Mouse (Mus musculus): ENCODE measurements around the gene Sptbn4. TPM values are rescaled to one million over a fixed set of nuclear protein-coding genes. Genes with fewer than 3 reads are reported as not detected.

The Sptbn4 gene
- polyA plus RNA-seq, 1 experiment from 2014 or later = 0.51 TPM

DNA sequence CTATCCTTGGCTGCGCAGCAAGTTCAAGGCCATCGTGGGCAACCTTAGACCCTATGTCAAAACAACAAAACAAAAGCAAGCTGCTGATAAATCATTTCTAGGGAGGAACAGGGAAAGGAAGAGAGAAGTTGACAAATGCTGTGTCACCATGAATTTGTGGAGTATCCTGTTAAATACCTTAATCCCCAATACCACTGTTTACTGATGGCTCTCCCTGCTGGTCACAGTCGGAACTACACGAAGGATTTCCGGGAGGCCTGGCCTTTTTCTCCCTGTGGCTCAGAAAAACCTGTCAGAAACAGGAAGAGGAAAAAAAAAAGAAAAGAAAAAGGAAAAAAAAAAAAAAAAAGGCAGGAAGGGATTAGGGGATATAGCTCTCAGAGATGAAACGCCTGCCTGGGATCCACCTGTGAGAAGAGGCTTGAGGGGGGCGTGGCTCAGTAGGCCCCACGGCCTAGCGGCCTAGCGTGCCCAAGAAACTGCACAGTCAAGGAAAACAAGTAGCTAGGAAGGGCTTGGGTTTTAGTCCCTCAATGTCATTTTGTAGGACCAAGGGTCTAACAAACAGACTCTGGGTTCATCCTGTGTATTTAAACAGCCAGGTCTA is 1.9 kb upstream of the Sptbn4 start:
- WGBS = 57% methylated on average over 10 of the region's 10 CpGs
- no peaks in the 10 kb centered on the region for H3K9me3 ChIP-seq (ENCODE audit: low read depth, low read length)
- H3K4me1 ChIP-seq (ENCODE audit: insufficient read depth) = peaks cover 5% of the 10 kb centered on the region; the same call in 1 of the 2 replicates
- H3K27me3 ChIP-seq (ENCODE audit: insufficient read depth, low read length) = peaks cover 19% of the 10 kb centered on the region
- DNase-seq (peak; percentile 79), ATAC-seq (ENCODE audit: insufficient read depth) (no peak)
- peak; percentile 71 for TF ChIP-seq CTCF (IDR thresholded peaks at IDR 0.05; ENCODE audit: low read depth)
- H3K4me3 ChIP-seq (ENCODE audit: low read depth, low read length) = peak overlapping the region; percentile 58; the same call in 1 of the 2 replicates
- no peaks in the 10 kb centered on the region for H3K36me3 ChIP-seq (ENCODE audit: insufficient read depth)
- H3K4me2 ChIP-seq = peak overlapping the region; percentile 93
- no peak overlapping the region; the same call in 1 of the 2 replicates for H3K27ac ChIP-seq (ENCODE audit: low read depth)
- H3K9ac ChIP-seq = no peak overlapping the region; the same call in 1 of the 2 replicates

DNA sequence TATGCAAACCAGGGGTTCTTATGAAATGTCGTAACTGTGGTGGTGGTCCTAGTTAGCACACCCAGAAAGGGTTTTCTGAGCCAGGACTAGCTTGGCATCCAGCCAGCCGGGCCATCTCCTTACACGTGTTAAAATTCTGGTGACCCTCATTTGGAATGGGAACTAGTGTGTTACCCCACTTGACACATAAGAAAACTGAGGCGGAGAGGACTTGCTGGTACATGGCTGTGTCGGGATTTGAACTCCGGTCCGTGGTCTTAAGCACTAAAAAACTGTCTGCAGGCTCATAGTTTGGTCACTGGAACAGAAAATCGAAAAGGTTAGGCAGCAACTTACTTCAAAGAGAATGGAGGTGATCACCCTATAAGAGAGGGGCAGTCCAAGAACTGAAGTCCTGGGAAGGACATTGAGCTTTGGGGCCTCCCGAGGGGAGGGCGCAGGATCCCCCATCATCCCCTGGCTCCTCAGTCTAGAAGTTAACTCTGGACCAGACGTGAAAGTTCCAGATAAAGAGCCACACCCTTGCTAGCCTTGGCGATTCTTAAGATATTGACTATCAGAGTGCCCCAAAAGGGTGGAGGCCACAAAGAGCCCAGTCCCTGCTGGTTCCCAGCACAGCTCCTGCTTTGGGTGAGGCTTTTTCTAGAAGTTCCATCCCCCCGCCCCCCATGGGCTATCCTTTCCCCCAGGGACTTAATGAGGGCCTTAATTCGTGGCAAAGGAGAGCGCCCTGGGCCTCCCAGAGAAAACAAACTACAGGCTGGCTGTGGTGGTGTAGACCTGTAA is 1.1 kb upstream of the Sptbn4 start:
- H3K4me1 ChIP-seq (ENCODE audit: insufficient read depth) = peaks cover 5% of the 10 kb centered on the region; the same call in 1 of the 2 replicates
- DNase-seq = peak; percentile 49
- H3K36me3 ChIP-seq (ENCODE audit: insufficient read depth) = no peaks in the 10 kb centered on the region
- no peak for TF ChIP-seq CTCF (IDR thresholded peaks at IDR 0.05; ENCODE audit: low read depth)
- H3K27me3 ChIP-seq (ENCODE audit: insufficient read depth, low read length) = peaks cover 20% of the 10 kb centered on the region
- 52% methylated on average over 15 of the region's 15 CpGs for WGBS
- peak overlapping the region; percentile 58 for H3K4me3 ChIP-seq (ENCODE audit: low read depth, low read length)
- peak overlapping the region; percentile 69 for H3K9ac ChIP-seq
- H3K4me2 ChIP-seq = peak overlapping the region; percentile 93
- ATAC-seq (ENCODE audit: insufficient read depth) = no peak
- H3K27ac ChIP-seq (ENCODE audit: low read depth) = peak overlapping the region; percentile 36; the same call in 1 of the 2 replicates
- no peaks in the 10 kb centered on the region for H3K9me3 ChIP-seq (ENCODE audit: low read depth, low read length)

DNA sequence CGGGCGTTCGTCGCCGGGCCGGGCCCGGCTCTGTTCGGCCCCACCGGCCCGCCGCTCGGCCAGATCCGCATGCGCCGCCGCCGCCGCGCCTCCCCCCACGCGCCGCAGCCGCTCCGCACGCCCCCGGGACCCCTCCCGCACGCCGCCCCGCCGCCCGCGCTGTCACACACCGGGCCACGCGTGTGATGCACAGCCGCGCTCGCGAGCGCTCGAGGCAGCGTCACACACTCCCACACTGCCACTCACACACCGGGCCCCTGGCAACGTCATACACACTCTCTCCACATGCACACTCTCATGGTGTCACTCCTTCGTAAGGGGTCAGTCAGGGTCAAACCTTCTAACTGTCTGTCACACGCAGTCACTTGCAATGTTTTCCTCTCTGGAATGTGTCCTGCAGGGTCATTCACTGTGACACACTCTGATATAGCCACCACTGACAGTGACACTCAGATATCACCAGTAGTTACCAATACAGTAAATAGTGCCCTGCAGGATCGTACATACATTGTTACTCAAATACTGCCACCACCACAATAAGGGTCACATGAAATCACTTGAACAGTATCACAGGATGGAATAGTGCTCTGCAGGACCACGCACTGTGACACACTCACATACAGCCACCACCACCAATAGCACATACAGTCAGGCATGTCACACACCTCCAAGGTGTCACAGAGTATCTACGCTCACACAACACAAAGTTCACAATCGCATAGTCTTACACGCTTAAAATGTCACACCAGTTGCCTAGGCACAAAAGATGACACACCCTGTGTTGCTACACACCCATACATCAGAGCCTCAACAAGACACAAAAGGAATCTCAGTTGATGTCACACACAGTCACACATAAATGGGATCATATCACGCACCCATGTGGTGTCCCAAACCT is 716 bp downstream of the Sptbn4 start:
- Histone ChIP-seq H3K4me3 (ENCODE audit: low read depth, low read length) (peak overlapping the region; percentile 58), H3K4me2 (peak overlapping the region; percentile 93), H3K27me3 (ENCODE audit: insufficient read depth, low read length) (peaks cover 20% of the 10 kb centered on the region), H3K9ac (peak overlapping the region; percentile 65), H3K9me3 (ENCODE audit: low read depth, low read length) (no peaks in the 10 kb centered on the region), H3K27ac (ENCODE audit: low read depth) (no peak overlapping the region), H3K36me3 (ENCODE audit: insufficient read depth) (no peaks in the 10 kb centered on the region), H3K4me1 (ENCODE audit: insufficient read depth) (peaks cover 5% of the 10 kb centered on the region; the same call in 1 of the 2 replicates)
- DNase-seq (peak; percentile 34), ATAC-seq (ENCODE audit: insufficient read depth) (peak; percentile 5)
- TF ChIP-seq CTCF (IDR thresholded peaks at IDR 0.05; ENCODE audit: low read depth) = no peak
- 7% methylated on average over 53 of the region's 53 CpGs for WGBS

DNA sequence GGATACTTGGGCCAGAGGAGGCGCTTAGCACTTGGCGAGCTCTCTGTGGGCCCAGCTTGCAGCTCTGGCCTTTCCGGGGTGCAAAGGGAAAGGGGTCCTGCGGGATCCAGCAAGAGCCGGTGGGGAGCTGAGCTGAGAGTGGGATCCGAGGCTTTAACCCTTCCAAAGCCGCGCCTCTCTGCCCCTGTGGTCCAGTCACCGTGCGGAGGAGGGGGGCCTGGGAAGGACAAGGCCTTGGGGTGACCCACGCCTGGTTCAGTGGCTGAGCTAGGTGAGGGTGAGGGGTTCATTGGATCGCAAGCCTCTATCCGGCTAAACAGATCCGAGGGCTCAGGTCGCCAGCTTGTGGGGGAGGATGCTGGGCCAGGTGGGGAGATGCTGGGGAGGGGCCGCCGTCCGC is 1.4 kb downstream of the Sptbn4 start:
- H3K9me3 ChIP-seq (ENCODE audit: low read depth, low read length) = no peaks in the 10 kb centered on the region
- WGBS = 6% methylated on average over 18 of the region's 18 CpGs
- TF ChIP-seq CTCF (IDR thresholded peaks at IDR 0.05; ENCODE audit: low read depth) = no peak
- ATAC-seq (ENCODE audit: insufficient read depth) (no peak), DNase-seq (no peak)
- peak overlapping the region; percentile 65 for H3K9ac ChIP-seq
- peaks cover 5% of the 10 kb centered on the region; the same call in 1 of the 2 replicates for H3K4me1 ChIP-seq (ENCODE audit: insufficient read depth)
- no peaks in the 10 kb centered on the region for H3K36me3 ChIP-seq (ENCODE audit: insufficient read depth)
- peak overlapping the region; percentile 49 for H3K4me3 ChIP-seq (ENCODE audit: low read depth, low read length)
- H3K27me3 ChIP-seq (ENCODE audit: insufficient read depth, low read length) = peaks cover 20% of the 10 kb centered on the region
- H3K27ac ChIP-seq (ENCODE audit: low read depth) = no peak overlapping the region
- peak overlapping the region; percentile 93 for H3K4me2 ChIP-seq

DNA sequence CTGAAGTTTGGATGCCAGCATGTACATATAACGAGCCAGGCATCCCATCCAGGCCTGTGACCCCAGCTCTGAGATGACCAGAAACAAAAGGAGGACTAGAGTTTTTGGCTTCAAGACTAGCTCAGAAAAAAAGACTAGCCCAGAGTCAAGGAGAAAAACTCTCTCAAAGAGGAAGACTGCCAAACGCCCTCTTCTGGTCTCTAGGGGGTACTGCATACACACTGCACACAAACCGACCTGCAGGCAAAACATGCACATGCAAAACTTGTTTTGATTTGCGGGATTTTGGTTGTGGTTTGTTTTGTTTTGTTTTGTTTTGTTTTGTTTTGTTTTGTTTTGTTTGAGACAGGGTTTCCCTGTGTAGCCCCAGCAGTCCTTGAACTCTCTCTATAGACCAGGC is 7.5 kb downstream of the Sptbn4 start:
- WGBS = 71% methylated on average over 4 of the region's 4 CpGs
- ATAC-seq (ENCODE audit: insufficient read depth) (no peak), DNase-seq (no peak)
- Histone ChIP-seq H3K36me3 (ENCODE audit: insufficient read depth) (no peaks in the 10 kb centered on the region), H3K4me3 (ENCODE audit: low read depth, low read length) (no peak overlapping the region), H3K4me2 (no peak overlapping the region), H3K27me3 (ENCODE audit: insufficient read depth, low read length) (0 out of 2 replicates have a peak, but pooled peaks cover 3% of the 10 kb centered on the region), H3K9ac (no peak overlapping the region), H3K4me1 (ENCODE audit: insufficient read depth) (no peaks in the 10 kb centered on the region), H3K9me3 (ENCODE audit: low read depth, low read length) (no peaks in the 10 kb centered on the region), H3K27ac (ENCODE audit: low read depth) (no peak overlapping the region)
- peak; percentile 44 for TF ChIP-seq CTCF (IDR thresholded peaks at IDR 0.05; ENCODE audit: low read depth)

DNA sequence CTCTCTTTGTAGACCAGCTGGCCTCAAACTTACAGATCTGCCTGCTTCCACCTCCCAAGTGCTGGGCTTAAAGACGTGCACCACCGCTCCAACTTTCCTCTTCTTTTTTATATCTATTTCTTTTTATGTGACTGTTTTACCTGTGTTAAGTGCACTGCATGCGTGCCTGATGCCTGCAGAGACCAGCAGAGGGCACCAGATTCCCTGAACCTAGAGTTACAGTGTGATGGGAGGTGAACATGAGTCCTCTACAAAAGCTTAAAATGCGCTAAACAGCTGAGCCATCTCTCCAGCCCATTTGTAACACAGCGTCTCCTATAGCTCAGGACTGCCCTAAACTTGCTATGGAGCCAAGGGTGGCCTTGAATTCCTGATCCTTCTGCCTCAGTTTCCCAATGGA is 9.9 kb downstream of the Sptbn4 start:
- peak; percentile 63 for DNase-seq
- H3K36me3 ChIP-seq (ENCODE audit: insufficient read depth) = no peaks in the 10 kb centered on the region
- H3K4me2 ChIP-seq = no peak overlapping the region
- peak; percentile 67 for TF ChIP-seq CTCF (IDR thresholded peaks at IDR 0.05; ENCODE audit: low read depth)
- no peak overlapping the region for H3K27ac ChIP-seq (ENCODE audit: low read depth)
- H3K4me3 ChIP-seq (ENCODE audit: low read depth, low read length) = no peak overlapping the region
- 53% methylated on average over 5 of the region's 5 CpGs for WGBS
- H3K4me1 ChIP-seq (ENCODE audit: insufficient read depth) = no peaks in the 10 kb centered on the region
- peaks cover 18% of the 10 kb centered on the region; the same call in 1 of the 2 replicates for H3K27me3 ChIP-seq (ENCODE audit: insufficient read depth, low read length)
- no peaks in the 10 kb centered on the region for H3K9me3 ChIP-seq (ENCODE audit: low read depth, low read length)
- ATAC-seq (ENCODE audit: insufficient read depth) = no peak
- no peak overlapping the region for H3K9ac ChIP-seq
